Mouse (Mus musculus): Measurements from ENCODE around the gene Nufip2. TPM values are rescaled to one million over a fixed set of nuclear protein-coding genes. Genes with fewer than 3 reads are reported as not detected.
"Not testable (repeated sequence)": the region's sequence is repeated elsewhere in the genome, so short reads cannot be mapped to it uniquely, and the experiment has no call there.

Nufip2 gene
- polyA plus RNA-seq, 1 experiment from 2014 or later = 3.9 TPM

DNA sequence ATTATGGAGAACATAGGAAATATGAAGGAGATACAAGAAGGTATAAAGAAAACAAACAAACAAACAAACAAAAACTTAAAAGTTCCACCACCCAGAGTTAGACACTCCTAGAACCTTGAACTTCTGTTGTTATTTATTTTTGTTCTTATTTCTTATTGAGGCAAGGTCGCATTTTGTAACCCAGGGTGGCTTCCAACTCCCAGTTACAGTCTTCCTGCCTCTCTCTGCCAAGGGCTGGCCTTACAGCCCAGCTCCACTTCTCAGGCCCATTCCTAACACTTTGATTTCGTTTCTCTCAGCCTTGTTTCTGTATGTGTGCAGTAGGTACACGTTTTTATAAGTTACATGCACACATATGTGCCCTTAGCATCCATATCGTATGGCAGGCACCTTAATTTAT lies 26.0 kb upstream of the Nufip2 start:
- no peaks in the 10 kb centered on the region for H3K9me3 ChIP-seq (replicated peaks; ENCODE audit: low read length)
- H3K4me3 ChIP-seq (replicated peaks; ENCODE audit: low read depth, low read length) = no peak overlapping the region
- no peak overlapping the region for H3K27ac ChIP-seq
- H3K27me3 ChIP-seq (ENCODE audit: insufficient read depth, low read length) = no peaks in the 10 kb centered on the region
- no peak overlapping the region for H3K4me2 ChIP-seq (ENCODE audit: low read length)
- no peak for DNase-seq (ENCODE audit: low spot score)
- no peak for TF ChIP-seq CTCF (IDR thresholded peaks at IDR 0.05; ENCODE audit: low read depth)
- WGBS = 66% methylated on average over 4 of the region's 4 CpGs
- no peaks in the 10 kb centered on the region for H3K36me3 ChIP-seq (ENCODE audit: insufficient read depth, low read length)
- H3K9ac ChIP-seq (ENCODE audit: low read depth, low read length) = no peak overlapping the region
- ATAC-seq (replicated peaks; ENCODE audit: low FRiP score, low read depth) = no peak
- H3K4me1 ChIP-seq (replicated peaks; ENCODE audit: insufficient read depth, low read length) = no peaks in the 10 kb centered on the region

DNA sequence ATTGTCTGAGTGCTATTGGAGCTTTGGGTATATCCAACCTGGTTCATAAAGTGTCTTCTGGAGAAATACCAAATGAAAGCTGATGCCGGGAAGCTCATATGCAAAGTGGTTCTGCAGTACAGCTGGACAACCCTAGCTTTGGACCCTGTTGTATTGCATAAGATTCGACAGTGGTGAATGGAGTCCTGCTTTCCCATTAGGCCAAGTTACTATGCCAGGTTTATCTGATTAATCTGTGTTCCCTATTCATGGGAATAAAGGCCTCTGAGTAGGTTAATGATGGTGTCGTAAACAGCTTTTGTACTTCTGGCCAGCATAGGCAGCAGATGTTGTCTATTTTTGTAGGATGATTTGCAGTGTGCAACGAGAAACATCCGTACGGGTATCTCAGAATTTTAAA lies 22.3 kb upstream of the Nufip2 start:
- DNase-seq (ENCODE audit: low spot score) = no peak
- no peak for TF ChIP-seq CTCF (IDR thresholded peaks at IDR 0.05; ENCODE audit: low read depth)
- Histone ChIP-seq H3K27me3 (ENCODE audit: insufficient read depth, low read length) (no peaks in the 10 kb centered on the region), H3K9ac (ENCODE audit: low read depth, low read length) (no peak overlapping the region), H3K9me3 (replicated peaks; ENCODE audit: low read length) (no peaks in the 10 kb centered on the region), H3K27ac (no peak overlapping the region), H3K4me3 (replicated peaks; ENCODE audit: low read depth, low read length) (no peak overlapping the region), H3K36me3 (ENCODE audit: insufficient read depth, low read length) (no peaks in the 10 kb centered on the region), H3K4me1 (replicated peaks; ENCODE audit: insufficient read depth, low read length) (no peaks in the 10 kb centered on the region), H3K4me2 (ENCODE audit: low read length) (no peak overlapping the region)
- no peak for ATAC-seq (replicated peaks; ENCODE audit: low FRiP score, low read depth)
- WGBS = 58% methylated on average over 6 of the region's 6 CpGs

DNA sequence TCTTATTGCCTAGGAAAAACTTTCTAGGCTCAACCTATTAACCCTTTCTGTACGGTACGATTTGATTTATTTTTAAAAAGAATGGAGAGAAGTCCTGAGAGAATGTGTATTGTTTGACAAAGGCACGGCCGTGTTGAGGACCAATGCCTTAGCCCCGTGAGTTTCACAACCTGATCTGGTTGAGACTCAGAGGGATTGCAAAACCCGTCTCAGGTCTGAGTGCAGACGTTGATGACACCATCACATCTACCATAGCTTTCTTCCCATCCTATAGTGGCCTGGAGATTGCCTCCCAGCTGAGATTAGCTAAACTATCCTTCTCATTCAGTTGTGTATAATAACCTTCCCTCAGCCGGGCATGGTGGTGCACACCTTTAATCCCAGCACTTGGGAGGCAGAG lies 21.9 kb upstream of the Nufip2 start:
- Histone ChIP-seq H3K27me3 (ENCODE audit: insufficient read depth, low read length) (no peaks in the 10 kb centered on the region), H3K4me3 (replicated peaks; ENCODE audit: low read depth, low read length) (no peak overlapping the region), H3K4me2 (ENCODE audit: low read length) (no peak overlapping the region), H3K9me3 (replicated peaks; ENCODE audit: low read length) (no peaks in the 10 kb centered on the region), H3K27ac (no peak overlapping the region), H3K9ac (ENCODE audit: low read depth, low read length) (no peak overlapping the region), H3K36me3 (ENCODE audit: insufficient read depth, low read length) (no peaks in the 10 kb centered on the region), H3K4me1 (replicated peaks; ENCODE audit: insufficient read depth, low read length) (no peaks in the 10 kb centered on the region)
- no peak for TF ChIP-seq CTCF (IDR thresholded peaks at IDR 0.05; ENCODE audit: low read depth)
- 81% methylated on average over 8 of the region's 8 CpGs for WGBS
- no peak for DNase-seq (ENCODE audit: low spot score)
- no peak for ATAC-seq (replicated peaks; ENCODE audit: low FRiP score, low read depth)

DNA sequence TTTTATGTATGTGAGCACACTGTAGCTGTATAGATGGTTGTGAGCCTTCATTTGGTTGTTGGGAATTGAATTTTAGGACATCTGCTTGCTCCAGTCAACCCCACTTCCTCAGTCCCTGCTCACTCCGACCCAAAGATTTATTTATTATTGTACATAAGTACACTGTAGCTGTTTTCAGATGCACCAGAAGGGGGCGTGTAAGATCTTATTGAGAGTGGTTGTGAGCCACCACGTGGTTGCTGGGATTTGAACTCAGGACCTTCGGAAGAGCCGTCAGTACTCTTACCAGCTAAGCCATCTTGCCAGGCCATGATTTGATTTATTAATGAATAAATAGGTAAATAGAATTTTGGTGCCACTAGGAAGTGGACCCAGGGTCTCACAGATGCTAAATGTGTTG lies 20.6 kb upstream of the Nufip2 start:
- not testable (repeated sequence) for H3K36me3 ChIP-seq (ENCODE audit: insufficient read depth, low read length); ATAC-seq (replicated peaks; ENCODE audit: low FRiP score, low read depth); H3K4me2 ChIP-seq (ENCODE audit: low read length); H3K9me3 ChIP-seq (replicated peaks; ENCODE audit: low read length); H3K9ac ChIP-seq (ENCODE audit: low read depth, low read length); DNase-seq (ENCODE audit: low spot score); H3K27me3 ChIP-seq (ENCODE audit: insufficient read depth, low read length); H3K4me1 ChIP-seq (replicated peaks; ENCODE audit: insufficient read depth, low read length); H3K27ac ChIP-seq; H3K4me3 ChIP-seq (replicated peaks; ENCODE audit: low read depth, low read length)
- 71% methylated on average over 5 of the region's 5 CpGs for WGBS

DNA sequence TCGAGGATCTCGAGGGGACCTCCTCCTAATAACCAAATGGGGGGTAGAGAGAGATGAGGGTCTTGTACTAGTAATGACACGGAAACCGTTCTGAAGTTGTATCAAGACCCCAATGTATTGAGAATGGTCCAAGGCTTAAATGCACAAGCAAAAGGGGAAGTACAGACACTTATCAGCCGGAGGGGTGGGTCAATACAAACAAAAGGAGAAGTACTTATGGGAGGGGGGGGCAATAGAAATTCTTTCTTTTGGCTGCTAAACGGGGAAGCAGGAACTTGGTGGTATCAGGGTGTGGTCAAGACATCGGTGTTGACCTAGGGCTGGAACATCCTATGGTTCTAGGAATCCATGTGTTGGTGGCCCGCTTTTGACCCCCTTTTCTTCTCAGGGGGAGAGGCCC lies 19.2 kb upstream of the Nufip2 start:
- DNase-seq (ENCODE audit: low spot score); ATAC-seq (replicated peaks; ENCODE audit: low FRiP score, low read depth); H3K27ac ChIP-seq; H3K36me3 ChIP-seq (ENCODE audit: insufficient read depth, low read length); H3K4me1 ChIP-seq (replicated peaks; ENCODE audit: insufficient read depth, low read length); H3K4me3 ChIP-seq (replicated peaks; ENCODE audit: low read depth, low read length); H3K9ac ChIP-seq (ENCODE audit: low read depth, low read length); H3K9me3 ChIP-seq (replicated peaks; ENCODE audit: low read length); H3K27me3 ChIP-seq (ENCODE audit: insufficient read depth, low read length); H3K4me2 ChIP-seq (ENCODE audit: low read length): not testable (repeated sequence)
- 89% methylated on average over 8 of the region's 8 CpGs for WGBS

DNA sequence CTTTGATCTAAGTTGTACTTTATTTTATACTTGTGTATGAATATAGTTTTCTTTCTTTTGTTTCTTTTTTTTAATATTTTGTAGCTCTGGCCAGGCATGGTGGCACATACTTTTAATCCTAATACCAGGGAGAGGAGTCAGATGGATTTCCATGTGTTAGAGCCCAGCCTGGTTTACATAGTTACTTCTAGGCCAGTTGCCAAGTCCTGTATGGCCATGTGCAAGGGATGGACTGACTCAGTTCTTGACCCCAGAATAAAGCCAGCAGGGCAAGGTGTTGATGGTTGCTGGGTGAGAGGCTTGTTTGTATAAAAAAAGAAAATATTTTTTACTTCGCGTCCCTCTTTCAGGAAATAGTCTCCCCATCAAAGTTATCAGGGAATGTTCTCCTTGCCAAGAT lies 13.2 kb upstream of the Nufip2 start:
- DNase-seq (ENCODE audit: low spot score) (no peak), ATAC-seq (replicated peaks; ENCODE audit: low FRiP score, low read depth) (no peak)
- H3K9ac ChIP-seq (ENCODE audit: low read depth, low read length) = no peak overlapping the region
- no peaks in the 10 kb centered on the region for H3K36me3 ChIP-seq (ENCODE audit: insufficient read depth, low read length)
- no peaks in the 10 kb centered on the region for H3K27me3 ChIP-seq (ENCODE audit: insufficient read depth, low read length)
- no peaks in the 10 kb centered on the region for H3K4me1 ChIP-seq (replicated peaks; ENCODE audit: insufficient read depth, low read length)
- no peak overlapping the region for H3K4me2 ChIP-seq (ENCODE audit: low read length)
- H3K27ac ChIP-seq = no peak overlapping the region
- no peak overlapping the region for H3K4me3 ChIP-seq (replicated peaks; ENCODE audit: low read depth, low read length)
- H3K9me3 ChIP-seq (replicated peaks; ENCODE audit: low read length) = no peaks in the 10 kb centered on the region
- no peak for TF ChIP-seq CTCF (IDR thresholded peaks at IDR 0.05; ENCODE audit: low read depth)
- WGBS = 97% methylated on average over 2 of the region's 2 CpGs

DNA sequence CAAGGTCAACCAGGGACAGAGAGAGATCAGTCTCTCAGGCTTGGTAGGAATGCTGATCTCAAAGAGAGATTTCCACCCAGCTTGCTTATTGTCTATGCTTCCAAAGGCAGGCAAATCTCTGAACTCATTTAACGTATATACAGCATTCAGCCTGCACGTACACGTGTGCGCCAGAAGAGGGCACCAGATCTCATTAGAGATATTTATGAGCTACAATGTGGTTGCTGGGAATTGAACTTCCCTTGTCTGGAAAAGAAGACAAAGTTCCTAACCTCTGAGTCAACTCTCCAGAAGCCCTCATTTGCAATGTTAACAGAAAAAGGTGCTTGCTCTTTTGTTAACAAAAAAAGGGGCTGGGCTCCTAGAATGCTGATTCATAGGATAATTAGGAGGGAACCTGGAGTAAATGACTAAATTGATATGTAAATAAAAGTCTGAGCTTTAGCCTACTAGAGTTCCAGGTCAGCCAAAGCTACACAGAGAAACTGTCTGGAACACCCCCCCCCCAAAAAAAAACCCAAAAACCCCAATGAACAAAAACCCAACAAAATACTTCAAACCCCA lies 12.4 kb upstream of the Nufip2 start:
- Histone ChIP-seq H3K27me3 (ENCODE audit: insufficient read depth, low read length) (no peaks in the 10 kb centered on the region), H3K4me3 (replicated peaks; ENCODE audit: low read depth, low read length) (no peak overlapping the region), H3K4me2 (ENCODE audit: low read length) (no peak overlapping the region), H3K9me3 (replicated peaks; ENCODE audit: low read length) (no peaks in the 10 kb centered on the region), H3K36me3 (ENCODE audit: insufficient read depth, low read length) (no peaks in the 10 kb centered on the region), H3K9ac (ENCODE audit: low read depth, low read length) (no peak overlapping the region), H3K4me1 (replicated peaks; ENCODE audit: insufficient read depth, low read length) (no peaks in the 10 kb centered on the region), H3K27ac (no peak overlapping the region)
- 75% methylated on average over 4 of the region's 4 CpGs for WGBS
- TF ChIP-seq CTCF (IDR thresholded peaks at IDR 0.05; ENCODE audit: low read depth) = peak; percentile 38; the same call in 1 of the 2 replicates
- no peak for ATAC-seq (replicated peaks; ENCODE audit: low FRiP score, low read depth)
- no peak for DNase-seq (ENCODE audit: low spot score)

Measured in kidney, postnatal 0 days (tissue).